Mouse (Mus musculus) lung, postnatal 10 days (tissue): ENCODE results near the gene Tnfrsf21.
A peak's percentile ranks its signal among the peaks of the same experiment; 100 is the strongest.

ENCODE experiments used
- DNase-seq: peaks from one replicate; pipeline ENCODE4 v3.0.0; 2021

Tnfrsf21 gene

DNA sequence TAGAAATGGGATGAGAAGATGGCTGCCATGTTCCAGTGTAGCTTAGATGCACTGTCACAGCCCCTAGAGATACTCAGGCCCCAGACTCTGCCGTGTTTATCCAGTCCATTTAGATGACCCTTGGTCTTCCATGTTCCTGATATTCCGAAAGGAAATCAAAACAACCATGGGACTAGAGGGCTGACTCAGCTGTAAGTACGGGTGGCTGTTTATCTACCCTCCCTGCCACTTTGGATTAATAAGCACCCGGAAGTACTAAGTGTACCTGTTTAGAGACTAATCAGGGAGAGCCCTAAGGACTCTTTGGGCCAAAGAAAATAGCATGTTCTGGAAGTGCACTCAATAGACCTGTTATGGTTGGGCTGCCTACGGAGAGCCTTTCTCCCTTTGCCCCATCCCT, 64.9 kb downstream of the Tnfrsf21 start:
- no peak for DNase-seq

GRCm38 (mm10) chr17:43089496-43089895, 73.1 kb downstream of the Tnfrsf21 start:
- no peak for DNase-seq

- DNase-seq: no peak
Observed at GRCm38 (mm10) chr17:43090948-43091724, 74.8 kb downstream of the Tnfrsf21 start.

DNA sequence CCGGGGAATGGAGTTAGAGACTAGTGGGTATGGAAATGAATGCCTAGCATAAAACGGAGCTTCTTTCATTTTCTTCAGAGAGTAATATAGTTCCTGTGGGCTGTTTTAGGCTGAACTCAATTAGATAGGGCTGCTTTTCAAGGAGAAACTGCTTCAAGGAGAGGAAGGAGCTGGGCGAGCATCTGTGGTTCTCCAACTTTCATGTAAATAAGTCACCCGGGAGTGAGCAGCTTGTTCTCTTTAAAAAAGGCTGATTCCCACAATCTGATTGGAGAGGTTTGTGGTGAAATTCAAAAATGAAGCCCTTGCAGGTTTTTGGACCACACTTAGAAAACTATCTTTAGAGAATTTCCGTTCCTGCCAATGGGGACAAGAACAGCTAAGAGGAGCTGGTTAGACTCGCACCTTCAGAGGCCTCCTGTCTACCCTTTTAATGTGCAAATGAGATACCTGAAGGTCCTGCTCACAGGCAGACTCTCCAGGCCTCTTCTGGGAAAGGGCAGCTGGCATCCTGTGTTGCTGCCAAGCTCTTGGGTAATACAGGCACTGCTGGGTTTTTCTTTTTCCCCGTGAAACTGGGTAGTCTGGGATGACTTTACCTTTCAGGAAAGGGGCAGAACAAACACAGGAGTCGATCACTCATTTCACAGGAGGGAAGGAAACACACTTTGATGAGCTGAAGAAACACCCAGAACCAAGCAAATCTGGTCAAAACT, 76.1 kb downstream of the Tnfrsf21 start:
- DNase-seq: peak; percentile 11

DNA sequence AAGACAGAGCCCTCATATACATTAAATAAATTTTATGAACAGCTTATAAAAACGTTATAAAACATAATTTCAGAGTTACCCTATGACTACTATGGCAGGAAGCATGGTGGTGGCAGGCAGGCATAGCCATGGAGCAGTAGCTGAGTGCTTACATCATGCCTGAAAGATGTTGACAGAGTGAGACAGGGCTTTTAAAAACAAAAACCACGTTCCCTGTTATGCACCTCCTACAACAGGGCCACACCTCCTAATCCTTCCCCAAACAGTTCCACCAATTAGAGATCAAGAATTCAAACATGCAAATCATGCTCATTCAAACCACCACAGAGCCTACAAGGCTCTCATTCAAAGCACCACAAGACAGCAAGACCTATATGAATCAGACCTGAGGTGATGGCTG, 77.9 kb downstream of the Tnfrsf21 start:
- no peak for DNase-seq

DNA sequence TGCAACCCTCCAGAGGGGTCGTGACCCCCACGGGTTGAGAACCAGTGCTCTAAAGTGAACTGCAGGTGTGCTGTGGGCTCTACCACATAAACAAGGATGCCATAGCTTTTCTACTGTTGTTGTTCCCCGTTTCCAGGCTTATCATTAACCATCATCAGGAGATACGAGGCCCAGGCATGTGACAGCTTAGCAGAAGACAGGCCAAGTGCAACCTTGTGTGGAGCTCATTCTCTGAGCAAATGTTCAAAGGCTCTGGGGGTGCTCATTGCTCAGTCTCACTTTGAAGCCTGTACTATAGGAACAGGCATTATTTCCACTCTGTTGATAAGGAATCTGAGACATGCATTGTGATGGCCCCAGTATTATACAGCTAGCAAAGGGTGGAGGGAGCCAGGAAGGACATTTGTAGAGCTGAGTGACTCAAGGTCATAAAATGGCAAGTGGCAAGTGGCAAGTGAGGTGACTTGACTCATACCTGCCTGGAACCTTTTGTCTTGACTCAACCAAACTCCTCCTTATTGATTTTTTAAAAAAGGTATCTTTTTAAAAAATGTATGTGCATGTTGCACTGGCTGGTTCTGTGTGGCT, 80.8 kb downstream of the Tnfrsf21 start:
- no peak for DNase-seq

DNA sequence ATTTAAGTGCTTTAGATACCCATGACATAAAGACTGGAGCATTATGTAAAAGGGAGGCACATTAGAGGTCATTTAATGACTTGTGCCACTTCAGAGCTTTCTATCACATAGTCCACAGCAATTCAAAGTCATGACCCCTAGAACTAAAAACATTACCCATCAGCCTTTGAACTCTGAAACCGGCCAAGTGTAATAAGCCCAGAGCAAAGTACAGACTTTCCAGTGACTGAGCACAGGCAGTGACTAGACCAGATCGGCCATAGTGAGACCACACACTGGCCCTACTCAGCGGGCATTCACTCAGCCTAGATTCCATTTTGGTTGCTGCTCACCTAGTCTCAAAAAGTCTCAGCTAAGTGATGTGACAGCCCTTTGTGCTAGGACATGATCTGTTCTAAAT, 89.8 kb downstream of the Tnfrsf21 start:
- no peak for DNase-seq

DNA sequence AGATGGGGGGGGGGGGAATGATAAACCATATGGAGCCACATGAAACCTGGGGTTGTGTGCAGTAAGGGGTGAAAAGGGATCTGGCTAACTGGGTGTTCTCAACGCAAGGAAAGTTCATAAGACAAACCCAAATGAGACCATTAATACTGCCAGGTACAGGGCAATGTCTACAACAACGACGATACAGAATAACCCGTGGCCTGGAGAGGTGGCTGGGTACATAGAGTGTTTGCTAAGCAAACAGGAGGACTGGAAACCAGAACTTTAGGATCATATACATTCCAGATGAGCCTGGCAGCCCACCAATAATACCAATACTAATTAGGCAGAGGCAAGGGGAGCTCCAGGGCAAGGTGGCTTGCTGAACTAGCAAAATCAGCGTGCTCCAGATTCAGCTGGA, 91.0 kb downstream of the Tnfrsf21 start:
- DNase-seq: no peak

GRCm38 (mm10) chr17:43109501-43109900, 93.1 kb downstream of the Tnfrsf21 start:
- DNase-seq: no peak

DNA sequence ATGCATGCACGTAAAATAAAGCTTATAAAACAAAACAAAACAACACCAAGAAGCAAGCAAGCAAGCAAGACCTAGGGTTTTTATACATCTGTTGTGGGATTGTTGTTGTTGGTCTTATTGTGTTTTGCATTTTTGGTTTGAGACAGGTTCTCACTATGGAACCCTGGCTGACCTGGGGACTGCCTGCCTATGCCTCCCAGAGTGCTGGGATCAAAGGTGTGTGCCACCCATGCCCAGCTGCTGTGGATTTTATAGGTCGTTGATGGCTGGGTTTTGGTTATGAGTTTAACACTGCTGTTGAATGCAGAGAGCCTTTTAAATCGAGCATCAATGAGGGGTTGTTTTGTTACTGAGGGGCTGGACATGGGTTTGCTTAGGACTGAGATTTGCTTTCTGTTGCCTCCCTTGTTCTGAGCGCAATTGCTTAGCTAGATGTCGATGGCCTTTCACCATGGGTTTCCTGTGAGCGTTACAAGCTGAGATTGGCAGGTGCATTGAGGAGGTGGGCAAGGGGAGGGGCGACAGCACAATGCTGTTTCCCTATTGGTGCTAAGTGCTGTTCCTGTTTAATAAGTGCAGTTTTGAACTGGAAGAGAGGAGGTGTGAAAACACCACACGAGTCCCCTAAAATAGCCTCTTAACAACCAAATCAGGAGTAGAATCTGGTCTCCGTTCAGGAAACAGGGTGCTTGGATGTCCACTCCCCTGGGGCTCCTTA, 94.0 kb downstream of the Tnfrsf21 start:
- no peak for DNase-seq

GRCm38 (mm10) chr17:43113391-43113984, 97.1 kb downstream of the Tnfrsf21 start:
- no peak for DNase-seq

GRCm38 (mm10) chr17:43114086-43114581, 97.8 kb downstream of the Tnfrsf21 start:
- DNase-seq: no peak

- DNase-seq: no peak
Observed at GRCm38 (mm10) chr17:43114926-43115325, 98.6 kb downstream of the Tnfrsf21 start.

DNA sequence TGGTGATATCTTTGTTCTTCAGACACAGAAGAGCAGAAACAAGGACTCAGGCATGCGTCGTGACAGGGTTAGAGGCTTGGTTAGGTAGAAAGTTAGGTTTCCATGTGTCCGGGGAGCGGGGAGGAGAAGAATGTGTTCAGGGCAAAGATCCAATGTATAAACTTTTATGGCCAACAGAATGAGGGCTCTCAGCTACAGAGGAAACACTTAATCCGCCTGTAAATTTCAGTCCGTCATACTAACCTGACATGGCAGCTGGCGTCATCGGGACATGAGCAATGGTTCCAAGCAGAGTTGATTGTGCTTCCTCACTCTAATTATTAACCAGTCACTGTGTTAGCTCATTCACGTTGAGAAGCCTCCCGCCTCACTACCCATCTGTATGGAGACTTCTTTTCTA, 100.4 kb downstream of the Tnfrsf21 start:
- DNase-seq: no peak

DNA sequence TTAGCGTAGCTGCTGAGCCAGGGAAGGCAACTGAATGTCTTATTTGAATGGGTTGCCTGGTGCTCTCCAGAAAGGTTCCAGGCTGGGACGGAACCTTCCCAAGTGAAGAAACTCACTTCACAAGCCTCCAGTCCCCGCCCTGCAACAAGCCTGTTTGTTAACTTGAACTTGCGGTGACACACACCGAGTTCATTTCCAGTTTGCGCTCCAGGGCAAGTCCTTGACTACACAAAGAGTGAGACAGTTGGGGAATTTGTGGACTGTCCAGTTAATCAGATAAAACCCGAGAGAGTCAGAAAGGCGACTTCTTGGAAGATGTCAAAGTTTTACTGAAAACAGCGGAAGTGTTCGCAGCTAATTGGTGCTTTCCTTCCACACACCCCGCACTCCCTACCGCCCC, 103.1 kb downstream of the Tnfrsf21 start:
- no peak for DNase-seq

DNA sequence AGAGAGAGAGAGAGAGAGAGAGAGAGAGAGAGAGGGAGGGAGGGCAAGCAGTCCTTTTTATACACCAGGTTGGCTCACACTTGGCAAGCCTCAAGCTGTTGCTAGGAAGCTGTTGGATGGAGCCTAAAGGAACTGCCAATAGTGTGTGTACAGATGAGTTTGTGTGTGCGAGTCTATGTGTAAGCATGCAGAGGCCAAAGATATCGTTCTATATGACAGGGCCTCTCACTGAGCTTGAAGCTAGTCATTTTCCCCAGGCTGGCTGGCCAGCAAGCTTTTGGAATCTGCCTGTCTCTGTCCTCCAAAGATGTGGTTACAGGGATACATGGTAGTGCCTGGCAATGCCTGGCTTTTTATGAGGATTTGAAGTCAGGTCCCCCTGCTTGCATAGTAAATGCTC, 104.7 kb downstream of the Tnfrsf21 start:
- no peak for DNase-seq

DNA sequence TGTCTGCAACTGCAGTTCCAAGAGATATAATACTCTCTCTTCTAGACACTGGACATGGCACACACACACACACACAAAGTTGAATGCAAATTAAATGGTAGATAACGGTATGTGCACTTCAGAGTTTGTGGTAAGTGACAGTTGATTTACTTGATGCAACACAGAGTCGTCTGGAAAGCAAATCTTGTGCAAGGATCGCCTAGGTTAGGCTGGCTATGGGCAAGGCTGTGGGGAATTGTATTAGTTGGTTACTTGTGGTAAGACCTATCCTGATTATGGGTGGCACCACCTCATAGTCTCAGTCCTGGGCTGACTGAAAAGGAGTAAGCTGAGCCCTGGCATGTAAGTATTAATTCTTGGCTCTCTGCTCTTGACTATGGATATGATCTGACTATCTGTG, 112.0 kb downstream of the Tnfrsf21 start:
- no peak for DNase-seq

- no peak for DNase-seq
Observed at GRCm38 (mm10) chr17:43128908-43129533, 112.7 kb downstream of the Tnfrsf21 start.

DNA sequence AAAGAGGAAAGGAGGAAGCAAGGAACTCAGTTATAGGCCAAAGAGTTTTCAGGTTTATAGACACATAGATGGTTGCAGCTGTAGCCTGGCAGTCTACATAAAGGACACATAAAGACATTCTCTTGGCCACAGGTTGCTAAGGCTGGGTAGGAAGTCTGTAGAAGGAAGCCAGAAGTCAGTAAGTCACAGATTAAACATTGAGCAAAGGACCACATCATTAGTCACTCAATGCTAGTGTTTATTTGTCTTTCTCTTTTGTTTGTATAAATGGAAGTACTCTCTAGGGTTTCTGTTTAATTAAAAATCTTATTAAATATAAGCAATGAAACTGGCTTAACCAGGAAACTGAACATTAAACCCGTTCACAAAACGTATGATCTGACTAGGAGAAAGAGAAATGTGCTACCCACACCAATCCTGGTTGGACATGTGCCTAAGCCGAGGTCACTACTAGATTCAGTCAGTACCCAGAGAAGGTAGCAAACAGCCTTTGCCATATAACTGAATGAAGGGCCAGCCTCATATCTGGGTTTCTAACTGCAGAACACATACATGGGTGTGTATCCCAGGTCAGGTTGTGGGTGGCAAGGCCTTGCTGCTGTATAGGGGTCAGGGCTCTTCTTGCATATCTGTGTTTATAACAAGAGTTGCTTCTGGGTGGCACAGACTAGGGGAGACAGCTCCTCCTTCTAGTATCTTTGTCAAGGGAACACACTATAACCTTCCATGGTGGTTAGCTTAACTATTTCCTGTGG, 113.9 kb downstream of the Tnfrsf21 start:
- DNase-seq: no peak

DNA sequence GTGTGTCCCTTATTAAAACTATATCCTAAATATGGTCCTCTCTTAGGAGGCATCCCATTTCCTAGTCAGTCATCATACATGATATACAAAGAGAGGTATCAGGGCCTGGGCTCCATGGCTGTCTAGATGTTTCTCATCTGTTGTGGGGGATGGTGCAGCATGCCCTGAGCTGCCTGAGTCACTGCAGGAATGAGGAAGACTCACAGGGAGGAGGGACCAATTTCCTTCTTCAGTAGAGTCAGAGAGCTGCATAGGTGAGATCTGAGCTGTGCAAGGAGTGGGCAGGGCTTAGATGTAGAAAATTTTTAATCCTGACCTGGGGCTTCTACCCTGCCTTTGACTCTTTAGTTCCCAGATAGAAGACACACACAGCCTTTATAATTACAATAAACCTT, 114.5 kb downstream of the Tnfrsf21 start:
- DNase-seq: no peak

DNA sequence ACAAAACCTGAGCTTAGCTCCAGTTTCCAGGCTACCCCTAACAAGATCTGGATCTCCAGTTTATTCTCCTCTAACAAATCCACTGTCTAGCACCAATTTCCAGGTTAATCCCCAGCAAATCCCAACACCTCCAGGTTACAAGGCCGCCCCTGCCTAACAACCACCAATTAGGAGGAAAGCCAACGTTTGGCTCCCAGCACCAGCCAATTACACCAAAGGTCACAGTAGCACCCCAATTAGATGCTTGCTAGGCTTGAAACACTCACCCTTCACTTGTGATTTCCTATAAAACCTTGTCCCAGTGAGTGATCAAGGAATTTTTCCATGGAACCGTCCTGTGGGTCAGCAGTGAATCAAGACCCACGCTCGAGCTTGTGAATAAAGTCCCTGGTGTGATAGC, 116.1 kb downstream of the Tnfrsf21 start:
- DNase-seq: no peak

- no peak for DNase-seq
Observed at GRCm38 (mm10) chr17:43133106-43133505, 116.8 kb downstream of the Tnfrsf21 start.
